Mouse (Mus musculus) kidney, adult 2 months (tissue): ENCODE data around the gene Etfrf1.

Experiments
- CTCF ChIP-seq: fragments of 200-500 bp; conservative IDR thresholded peaks from 2 replicates; pipeline ENCODE4 v1.5.1; 2011; ENCODE audit warnings: low read depth, mild to moderate bottlenecking, control low read depth, low read length, moderate library complexity, mixed read lengths; ENCODE audit not compliant: insufficient read depth, insufficient read length
- POLR2A ChIP-seq: fragments of 200-500 bp; IDR thresholded peaks from one replicate; pipeline ENCODE4 v1.6.1; 2011; ENCODE audit warnings: low read depth, low read length, control low read depth

- no peak for TF ChIP-seq POLR2A
- TF ChIP-seq CTCF: no peak
These were observed 37.0 kb downstream of the Etfrf1 start for GRCm38 (mm10) chr6:145247886-145248285.
